Mouse (Mus musculus): ENCODE data around the gene Tmem11.
"Not testable (repeated sequence)": the region's sequence is repeated elsewhere in the genome, so short reads cannot be mapped to it uniquely, and the experiment has no call there.

Gene Tmem11

DNA sequence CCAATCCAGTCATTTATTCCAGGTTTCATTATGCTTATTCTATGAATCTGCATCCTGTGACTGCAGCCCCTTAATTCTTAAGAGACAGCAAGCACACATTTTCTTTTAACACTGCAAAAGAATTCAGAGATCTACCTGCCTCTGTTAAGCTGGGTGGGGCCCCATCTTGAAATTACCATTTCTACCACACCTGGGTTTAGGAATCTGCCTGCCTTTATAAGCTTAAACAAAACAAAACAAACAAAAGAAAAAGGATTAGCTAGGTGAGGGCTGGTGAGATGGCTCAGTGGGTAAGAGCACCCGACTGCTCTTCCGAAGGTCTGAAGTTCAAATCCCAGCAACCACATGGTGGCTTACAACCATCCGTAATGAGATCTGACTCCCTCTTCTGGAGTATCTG lies 7.9 kb upstream of the Tmem11 start:
- DNase-seq (ENCODE audit: low spot score in 2 of 2): not testable (repeated sequence)

DNA sequence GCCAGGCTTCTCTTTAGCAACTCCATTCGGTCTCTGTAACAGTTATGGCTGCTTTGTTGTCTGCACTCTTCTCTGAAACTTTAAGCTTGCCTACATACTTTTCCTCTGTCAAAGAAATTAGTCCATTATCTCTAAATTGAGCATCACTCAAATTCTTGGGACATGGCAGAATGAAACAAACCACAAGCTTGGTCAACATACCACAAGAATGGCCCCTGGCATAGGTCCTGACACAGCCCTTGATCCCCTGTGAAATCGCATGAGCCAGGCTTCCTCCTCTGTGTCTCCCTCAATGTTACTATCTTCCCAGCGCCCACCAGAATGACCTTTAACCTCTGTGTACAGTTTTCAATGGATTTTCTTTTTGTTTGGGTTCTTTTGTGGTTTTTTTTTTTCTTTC lies 3.3 kb upstream of the Tmem11 start:
- no peak for DNase-seq (ENCODE audit: low spot score in 2 of 2)

DNA sequence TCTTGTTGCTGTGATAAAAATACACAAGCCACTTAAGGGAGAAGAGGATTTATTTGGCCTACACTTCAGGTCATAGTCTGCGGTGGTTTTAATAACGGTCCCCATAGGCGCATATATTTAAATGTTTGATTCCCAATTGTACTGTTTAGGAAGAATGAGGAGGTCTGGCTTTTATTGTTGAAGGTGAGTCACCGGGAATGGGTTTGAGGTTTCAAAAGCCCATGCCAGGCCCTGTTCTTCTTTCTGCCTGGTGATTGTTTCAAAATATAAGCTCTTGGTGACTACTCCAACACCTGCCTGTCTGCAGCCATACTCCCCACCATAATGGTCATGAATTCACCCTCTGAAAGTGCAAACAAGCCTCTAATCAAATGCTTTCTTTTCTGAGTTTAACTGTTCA lies 1.5 kb upstream of the Tmem11 start:
- no peak for DNase-seq (ENCODE audit: low spot score in 2 of 2)

DNA sequence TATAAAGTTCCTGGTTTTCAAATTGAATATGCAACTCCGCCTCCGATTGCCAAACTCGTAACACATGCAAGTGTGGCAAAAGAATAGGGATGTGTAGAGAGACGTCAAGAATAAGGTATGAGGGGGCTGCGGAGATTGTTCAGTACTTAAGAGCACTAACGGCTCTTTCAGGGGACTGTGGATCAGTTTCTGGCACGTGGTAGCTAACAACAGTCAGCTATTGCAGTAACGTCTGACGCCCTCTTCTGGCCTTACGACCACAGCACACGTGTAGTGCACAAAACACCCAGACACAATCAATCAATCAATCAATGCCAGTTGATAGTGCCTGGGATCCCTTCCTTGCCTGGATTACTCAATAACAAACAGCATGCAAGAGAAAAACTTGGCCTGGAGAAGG lies 351 bp upstream of the Tmem11 start:
- peak; percentile 27 to 44 for DNase-seq (ENCODE audit: low spot score in 2 of 2)

DNA sequence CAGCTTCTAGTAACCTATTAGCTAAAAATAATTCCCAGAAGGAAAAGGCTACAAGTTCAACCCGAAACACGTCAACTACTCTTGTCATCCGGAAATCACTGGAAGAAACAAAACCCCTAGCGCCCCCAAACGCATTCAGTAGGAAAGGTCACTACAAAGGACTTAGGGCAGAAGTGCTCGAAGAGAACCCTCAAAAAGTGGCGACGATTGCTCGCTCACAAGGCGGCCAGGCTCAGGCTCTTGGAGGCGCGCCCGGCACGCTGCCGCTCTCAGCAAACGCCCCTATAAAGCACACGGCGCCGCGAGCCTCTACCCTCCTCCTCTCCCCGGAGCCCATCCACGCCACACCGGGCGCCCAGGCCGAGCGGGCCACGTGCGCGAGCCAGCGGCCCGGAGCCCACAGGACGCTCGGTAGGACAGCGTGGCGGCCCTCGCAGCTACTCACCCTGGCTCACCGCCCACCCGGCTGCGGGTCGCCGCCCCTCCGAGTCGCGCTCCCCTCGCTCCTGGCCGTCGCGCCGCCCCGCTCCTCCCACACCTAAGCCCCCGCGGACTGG lies 938 bp downstream of the Tmem11 start:
- DNase-seq (ENCODE audit: low spot score in 2 of 2): peak; percentile 14 to 44

DNA sequence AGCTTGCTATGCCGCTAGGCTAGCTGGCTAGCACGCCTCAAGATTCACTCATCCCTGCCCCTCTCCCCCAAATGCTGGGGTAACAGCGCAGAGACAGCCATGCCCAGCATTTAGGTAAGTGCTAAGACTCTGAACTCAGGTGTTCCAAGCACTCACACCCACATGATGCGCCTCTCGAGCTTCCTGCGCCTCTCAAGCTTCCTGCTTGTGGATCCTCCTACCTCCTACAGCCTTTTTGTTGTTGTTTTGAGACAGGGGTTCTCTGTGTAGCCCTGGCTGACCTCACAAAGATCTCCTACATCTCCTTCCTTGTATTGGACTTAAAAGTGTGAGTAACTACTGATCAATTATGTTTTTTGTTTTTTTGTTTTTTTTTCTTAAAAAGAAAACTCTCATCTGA lies 6.0 kb downstream of the Tmem11 start:
- no peak for DNase-seq (ENCODE audit: low spot score in 2 of 2)

DNA sequence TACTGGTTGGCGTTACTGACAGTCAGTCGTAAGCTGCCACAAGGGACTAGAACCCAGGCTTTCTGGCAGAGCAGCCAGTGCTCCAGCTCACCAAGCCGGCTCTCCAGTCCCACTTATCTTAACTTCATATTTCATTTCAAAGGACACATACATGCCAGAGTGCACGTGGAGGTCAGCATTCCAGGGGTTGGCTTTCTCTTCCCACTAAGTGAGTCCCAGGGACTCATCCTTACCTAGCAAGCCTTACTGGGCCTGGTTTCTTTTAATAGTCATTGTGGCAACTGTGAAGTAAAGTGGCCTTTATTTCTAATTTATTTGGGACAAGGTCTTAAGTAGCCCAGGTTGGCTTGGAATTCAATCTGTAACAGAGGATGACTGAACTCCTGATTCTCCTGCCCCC lies 7.7 kb downstream of the Tmem11 start:
- DNase-seq (ENCODE audit: low spot score in 2 of 2): no peak

DNA sequence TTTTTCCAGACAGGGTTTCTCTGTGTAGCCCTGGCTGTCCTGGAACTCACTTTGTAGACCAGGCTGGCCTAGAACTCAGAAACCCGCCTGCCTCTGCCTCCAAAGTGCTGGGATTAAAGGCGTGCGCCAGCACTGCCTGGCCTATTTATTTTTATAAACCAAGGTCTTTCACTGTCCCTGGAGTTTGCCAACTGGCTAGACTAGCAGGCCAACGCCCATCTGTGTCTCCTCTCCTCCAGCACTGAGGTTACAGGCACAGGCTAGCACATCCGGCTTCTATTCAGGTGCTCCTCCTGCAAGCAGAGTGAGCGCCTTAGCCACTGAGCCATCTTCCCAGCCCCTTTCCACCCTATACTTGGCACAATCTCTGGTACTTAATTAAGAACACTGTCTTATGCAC lies 9.6 kb downstream of the Tmem11 start:
- DNase-seq (ENCODE audit: low spot score in 2 of 2): not testable (repeated sequence)

DNA sequence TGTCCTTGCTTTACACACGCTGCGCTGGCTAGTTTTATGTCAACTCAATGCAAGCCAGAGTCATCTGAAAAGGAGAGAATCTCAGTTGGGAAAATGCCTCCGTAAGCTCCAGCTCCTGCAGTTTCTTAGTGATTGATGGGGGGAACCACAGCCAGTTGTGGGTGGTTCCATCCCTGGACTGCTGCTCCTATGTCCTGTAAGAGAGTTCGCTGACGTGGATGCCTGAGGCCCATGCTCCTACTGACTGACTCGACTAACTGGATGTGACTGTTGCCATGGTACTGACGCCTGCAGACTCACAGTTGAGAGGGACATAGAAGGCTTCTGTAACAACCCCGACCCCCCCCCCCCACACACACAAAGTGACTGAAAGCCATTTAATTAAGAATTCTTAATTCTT lies 11.2 kb downstream of the Tmem11 start:
- no peak for DNase-seq (ENCODE audit: low spot score in 2 of 2)

DNA sequence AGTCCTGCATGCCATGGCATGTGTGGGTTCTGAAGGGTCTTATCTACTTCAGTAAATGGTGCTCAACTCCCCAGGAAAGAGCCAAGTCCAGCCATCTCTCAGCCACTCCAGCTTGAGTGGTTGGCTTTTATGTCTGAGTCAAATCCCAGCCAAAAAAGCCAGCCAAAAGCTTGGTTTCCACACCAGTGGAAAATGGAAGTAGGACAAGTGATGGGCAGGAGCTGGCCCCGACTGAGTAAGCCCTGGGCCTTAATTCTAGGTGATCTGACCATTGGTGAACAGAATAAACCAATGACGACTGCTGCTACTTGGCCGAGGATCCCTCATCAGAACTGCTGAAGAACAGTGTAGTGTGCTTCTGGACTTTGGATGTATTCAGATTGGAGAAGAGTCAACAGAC lies 11.6 kb downstream of the Tmem11 start:
- no peak for DNase-seq (ENCODE audit: low spot score in 2 of 2)

DNA sequence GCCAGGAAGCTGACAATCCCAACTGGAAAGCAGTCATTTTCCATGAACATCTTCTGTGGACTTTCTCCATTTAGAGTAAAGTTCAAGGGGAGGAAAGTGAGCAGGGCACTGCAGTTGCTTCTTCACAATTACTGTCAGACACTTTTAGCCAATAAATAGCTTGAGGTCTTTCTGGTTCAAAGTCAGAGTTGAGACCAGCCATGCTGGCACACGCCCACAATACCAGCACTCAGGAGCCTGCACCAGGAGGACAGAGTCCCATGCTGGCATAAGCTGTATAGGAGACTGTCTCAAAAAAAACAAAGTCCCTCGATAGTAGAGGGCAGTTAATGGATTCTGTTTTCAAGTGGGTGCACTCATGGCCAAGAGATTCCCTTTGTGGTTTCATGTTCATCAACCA lies 13.1 kb downstream of the Tmem11 start:
- DNase-seq (ENCODE audit: low spot score in 2 of 2): no peak

DNA sequence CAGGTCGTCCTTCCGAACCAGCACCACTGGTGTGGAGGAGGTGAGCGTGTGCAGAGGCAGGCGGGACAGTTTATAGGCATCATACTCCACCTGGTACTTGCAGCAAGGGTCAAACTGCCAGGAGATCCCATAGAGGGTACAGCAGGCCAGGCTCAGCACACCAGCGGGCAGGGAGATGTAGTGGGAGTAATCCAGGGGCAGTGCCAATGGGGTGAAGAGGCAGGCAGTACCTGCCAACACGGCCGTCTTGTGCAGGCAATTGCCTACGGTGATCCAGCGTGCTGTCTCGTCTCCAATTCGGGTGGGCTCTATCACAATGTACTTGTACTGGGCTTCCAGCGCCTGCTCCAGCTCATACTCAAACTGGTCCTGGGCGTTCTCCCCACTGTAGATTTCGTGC lies 14.2 kb downstream of the Tmem11 start:
- no peak for DNase-seq (ENCODE audit: low spot score in 2 of 2)

DNA sequence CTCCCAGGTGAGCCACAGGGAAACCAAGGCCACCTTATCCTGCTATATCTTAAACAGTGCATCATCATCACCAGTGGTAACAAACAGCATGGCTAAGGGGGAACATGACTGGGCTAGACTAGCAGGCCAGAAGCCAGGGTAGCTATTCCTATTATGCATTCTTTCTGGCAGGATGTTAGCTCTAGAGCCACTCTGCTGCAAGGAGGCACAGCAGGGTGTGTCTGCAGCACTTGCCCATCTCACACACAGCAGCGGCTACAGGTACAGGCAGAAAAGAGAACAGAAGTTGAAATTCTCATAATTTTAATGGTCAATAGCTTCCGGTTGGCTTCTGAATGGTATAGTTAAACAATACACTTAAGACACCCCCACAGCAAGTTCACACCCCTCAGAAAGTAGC lies 14.9 kb downstream of the Tmem11 start:
- DNase-seq (ENCODE audit: low spot score in 2 of 2): no peak

DNA sequence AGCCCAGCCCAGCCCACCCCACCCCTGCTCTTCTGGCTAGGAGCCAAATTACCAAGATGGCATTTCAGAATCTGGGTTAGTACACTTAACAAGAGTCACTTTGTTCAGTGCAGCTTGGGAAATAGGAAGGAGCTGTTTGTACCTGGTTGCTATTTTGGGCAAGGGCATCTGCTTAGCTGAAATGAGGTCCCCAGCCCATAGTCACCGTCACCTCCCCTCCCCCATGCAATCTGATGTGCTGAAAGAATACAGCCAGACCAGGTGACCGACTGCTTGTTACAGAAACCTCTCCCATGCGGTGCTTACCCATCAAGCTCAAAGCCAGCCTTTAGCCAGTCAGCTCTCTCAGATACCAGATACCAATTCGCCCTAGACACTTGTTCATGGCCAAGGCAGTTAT lies 15.9 kb downstream of the Tmem11 start:
- no peak for DNase-seq (ENCODE audit: low spot score in 2 of 2)

DNA sequence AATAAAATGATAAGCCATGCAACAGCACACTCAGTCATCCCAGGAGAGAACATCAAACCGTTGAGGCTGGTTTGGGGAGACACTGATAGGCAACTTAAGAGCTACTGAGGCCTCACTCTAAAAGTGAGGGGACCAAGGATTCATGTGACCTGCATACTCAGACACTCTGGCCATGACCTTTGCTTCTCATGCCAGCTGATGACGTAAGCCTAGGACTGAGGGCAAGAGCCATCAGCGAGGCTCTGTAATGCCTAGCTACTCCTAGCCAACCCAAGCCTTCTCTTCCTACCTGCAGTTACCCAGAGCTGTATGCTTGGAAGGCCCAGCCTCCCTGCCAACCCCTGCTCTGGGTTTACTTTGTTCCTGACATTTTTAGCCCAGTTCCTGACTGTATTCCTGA lies 17.1 kb downstream of the Tmem11 start:
- no peak for DNase-seq (ENCODE audit: low spot score in 2 of 2)

DNA sequence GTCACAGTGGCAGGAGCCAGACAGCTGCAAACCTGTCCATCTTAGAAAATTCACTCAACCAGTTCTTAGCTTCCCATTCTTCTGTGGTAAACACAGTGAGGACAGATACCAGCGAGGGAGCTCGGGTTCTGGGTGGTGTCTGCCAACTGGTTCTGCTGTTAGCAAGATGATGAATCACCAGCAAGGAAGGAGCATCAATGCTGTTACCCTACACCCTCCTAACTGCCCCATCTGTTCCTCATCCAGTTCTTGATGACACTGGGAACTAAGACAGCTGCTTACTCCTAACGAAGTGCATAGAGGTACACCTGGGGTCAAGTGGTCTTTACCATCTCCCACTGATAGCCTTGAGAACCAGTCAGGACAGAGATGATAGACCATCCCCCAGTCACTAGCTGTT lies 22.5 kb downstream of the Tmem11 start:
- DNase-seq (ENCODE audit: low spot score in 2 of 2): no peak

DNA sequence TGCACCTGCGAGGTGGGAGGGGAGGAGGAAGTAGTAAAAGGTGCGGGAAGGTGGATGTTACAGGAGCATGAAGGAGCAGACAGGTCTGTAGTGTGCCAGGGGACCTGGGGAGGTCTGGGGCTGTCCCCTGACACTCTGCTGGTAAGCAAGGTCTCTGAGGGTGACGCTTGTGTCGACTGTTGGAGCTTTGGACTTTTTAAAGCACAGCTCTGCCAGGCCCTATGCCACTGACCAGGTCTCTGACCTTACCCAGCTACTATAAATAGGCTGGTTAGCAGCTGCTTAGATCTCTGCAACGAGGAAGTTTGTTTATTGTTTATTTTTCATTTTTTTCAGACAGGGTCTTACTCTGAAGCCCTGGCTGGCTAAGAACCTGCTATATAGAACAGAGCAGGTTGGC lies 33.7 kb downstream of the Tmem11 start:
- DNase-seq (ENCODE audit: low spot score in 2 of 2): no peak

DNA sequence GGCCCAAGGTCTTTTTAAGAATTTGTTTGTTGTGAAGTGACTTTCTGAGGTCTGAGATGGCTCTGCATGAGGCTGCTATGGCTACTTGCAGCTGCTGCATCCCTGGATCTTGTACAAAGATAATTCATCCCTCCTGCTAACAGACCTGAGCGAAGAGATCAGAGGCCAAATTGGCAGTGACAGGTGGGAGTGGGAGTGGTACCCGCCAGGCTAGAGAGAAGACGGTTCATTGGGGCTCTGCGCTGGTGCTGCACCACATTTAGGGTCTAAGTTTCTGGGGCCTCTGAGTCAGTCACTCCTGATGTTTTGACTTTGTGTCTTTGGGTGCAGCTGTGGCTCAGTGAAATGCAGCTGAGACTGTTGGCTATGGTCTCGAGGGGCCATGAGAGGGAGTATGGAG lies 35.7 kb downstream of the Tmem11 start:
- no peak for DNase-seq (ENCODE audit: low spot score in 2 of 2)

DNA sequence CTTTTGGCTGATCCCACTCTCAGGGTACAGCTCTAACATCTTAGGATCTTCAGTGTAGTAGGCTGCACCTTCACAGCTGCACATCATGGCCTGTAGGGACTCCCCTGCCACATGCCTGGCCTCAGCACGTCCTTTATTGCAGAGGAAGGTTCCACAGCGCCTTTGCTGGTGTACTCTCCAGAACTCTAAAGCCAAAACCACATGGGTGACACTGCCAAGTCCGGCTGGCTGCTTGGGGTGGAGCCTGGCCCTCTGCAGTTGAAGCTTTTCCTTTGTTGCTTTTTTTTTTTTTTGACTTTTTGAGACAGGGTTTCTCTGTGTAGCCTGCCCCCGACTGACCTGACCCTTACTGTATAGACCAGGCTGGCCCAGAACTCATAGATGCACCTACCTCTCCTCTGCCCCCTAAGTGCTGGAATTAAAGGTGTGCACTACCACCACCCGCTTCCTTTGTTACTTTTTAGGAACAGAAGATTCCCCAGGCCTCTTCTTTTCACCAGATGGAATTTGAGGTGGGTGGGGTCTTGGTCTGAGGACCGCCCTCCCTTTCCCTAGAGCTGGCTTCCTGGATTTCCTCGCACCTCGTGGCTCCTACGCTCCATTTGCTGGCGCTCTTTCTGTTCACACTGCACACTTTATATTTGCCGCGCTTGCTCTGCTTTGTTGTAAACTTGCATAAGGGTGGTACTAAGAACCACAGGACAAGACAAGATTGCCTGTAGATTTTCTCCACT lies 37.4 kb downstream of the Tmem11 start:
- DNase-seq (ENCODE audit: low spot score in 2 of 2): no peak

DNA sequence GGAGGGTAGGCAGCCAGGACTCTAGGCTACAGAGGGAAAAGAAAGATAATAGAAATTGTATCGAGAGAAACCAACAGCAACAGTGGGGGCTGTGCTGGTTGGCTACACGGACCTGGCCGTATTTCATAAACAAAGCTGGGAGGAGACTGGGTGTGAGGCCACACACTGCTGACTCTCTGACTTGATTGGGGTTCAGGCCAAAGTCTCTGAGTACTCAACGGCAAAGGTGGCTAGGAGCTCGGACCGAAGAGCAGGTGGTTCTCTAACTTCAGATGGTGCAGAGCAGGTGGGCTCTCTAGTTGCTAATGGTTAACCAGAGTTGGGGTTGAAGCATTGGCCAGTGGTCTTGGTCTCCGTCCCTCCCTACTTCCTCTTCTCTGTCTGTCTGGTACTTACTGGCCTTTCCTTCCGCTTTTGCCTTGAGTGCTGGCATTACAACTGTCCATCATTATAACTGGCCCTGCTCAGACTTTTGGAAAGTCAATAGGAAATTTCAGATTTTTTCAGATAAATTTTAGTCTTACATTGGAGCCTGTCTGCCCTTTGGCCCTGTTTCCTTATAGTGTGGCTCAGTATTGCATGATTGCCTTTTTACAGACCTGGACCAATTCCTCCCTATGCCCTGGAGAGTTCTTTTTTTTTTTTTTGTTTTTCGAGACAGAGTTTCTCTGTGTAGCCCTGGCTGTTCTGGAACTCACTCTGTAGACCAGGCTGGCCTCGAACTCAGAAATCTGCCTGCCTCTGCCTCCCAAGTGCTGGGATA lies 41.2 kb downstream of the Tmem11 start:
- no peak for DNase-seq (ENCODE audit: low spot score in 2 of 2)

DNA sequence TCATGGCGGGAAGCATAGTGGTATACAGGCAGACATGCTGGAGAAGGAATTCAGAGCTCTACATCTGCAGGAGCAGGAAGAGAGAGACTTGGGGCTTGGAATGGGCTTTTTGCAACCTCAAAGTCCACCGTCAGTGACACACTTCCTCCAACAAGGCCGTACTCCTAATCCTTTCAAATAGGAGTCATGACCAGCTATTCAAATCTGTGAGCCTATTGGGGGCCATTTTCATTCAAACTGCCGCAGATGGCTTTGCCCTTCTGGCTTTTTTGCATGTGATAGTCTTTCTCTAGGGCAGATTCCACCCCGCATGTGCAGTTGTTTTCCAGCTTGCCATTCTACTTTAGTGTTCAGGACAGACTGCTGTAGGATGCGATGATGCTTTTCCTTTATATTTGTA lies 42.2 kb downstream of the Tmem11 start:
- DNase-seq (ENCODE audit: low spot score in 2 of 2): no peak

DNA sequence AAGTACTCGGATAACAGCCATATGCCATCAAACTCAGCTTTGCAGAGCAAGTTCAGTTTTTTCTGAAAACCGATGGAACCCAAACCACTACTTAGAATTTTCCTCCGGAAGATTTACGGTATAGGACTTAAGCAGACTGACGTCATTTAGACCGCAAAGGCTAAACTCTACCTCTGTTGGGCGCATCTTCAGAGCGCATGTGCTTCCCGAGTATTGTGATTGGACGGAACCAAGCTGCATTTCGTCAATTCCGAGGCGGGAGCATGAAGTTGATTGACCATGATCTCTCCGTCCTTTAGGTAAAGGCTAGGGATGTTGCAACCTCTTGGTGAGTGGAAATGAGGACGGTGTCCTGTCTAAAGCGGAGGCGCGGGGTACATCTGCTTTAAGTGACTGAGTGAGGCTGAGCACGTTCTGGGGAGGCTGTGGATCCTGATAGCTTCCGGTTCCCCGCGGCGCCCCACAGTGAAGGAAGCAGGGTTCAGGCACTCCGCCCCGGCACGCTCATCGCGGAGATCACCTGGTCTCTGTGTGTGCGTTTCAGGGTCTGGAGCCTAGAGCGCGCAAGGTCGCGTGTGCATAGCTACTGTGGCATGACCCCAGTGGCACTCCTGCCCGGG lies 48.5 kb downstream of the Tmem11 start, which contains the start of gene Dhrs7b:
Dhrs7b (plus strand) TSS at position 199 of the 620 bp plus-strand sequence.
- peak; percentile 60 to 64 for DNase-seq (ENCODE audit: low spot score in 2 of 2)

DNA sequence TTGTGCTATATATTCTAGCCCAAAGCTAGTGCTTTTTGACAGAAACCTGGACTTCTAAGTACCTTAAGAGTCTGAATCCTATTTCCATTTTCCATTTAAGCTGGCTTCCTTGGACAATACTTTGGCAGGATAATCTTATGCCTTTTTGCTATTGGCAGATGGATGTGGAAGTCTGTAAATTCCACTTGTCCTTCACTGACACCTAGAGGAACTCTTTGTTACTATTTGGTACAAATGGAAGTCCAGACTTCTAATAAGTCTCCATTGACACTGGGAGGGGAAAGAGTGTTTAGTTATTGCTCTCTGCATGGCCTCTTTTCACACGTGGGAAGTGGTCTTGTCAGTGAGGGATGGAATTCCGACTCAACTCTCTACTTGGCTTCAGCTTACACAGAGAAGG lies 50.2 kb downstream of the Tmem11 start:
- DNase-seq (ENCODE audit: low spot score in 2 of 2): no peak

All from spleen, postnatal 14 days (tissue).